Comparison of ENCODE assay signal across 18 mouse cellular contexts in genomic region chr5:20576266-20576665, GRCm38 (mm10).
"Had no signal": no experiment of that assay in that cellular context is flagged by ENCODE, and none has a peak within 500 bp of the region (broad histone marks: within the 10 kb centered on the region; RNA-seq: fewer than 3 reads in every experiment).

No protein-coding gene starts in this region.

- DNase-seq: liver, embryonic 13.5 days; liver, postnatal 0 days; lung, adult 2 months; lung, postnatal 14 days; lung, postnatal 36 days; right cerebral cortex, postnatal 14 days; thymus, adult 2 months; thymus, postnatal 25 days; thymus, postnatal 4 days had no signal

- H3K27me3 ChIP-seq: liver, embryonic 15.5 days; lung, embryonic 15.5 days; megakaryocyte, embryonic 14.5 days; midbrain, embryonic 13.5 days; neural tube, embryonic 12.5 days; stomach, embryonic 15.5 days had no signal

- H3K4me3 ChIP-seq: liver, embryonic 13.5 days; liver, embryonic 15.5 days; lung, embryonic 15.5 days; megakaryocyte, embryonic 14.5 days; midbrain, embryonic 13.5 days; neural tube, embryonic 12.5 days; stomach, embryonic 15.5 days had no signal

- H3K4me1 ChIP-seq: liver, embryonic 13.5 days; liver, embryonic 15.5 days; lung, embryonic 15.5 days; megakaryocyte, embryonic 14.5 days; neural tube, embryonic 12.5 days; stomach, embryonic 15.5 days had no signal

- H3K9ac ChIP-seq: liver, embryonic 13.5 days; liver, embryonic 15.5 days; liver, postnatal 0 days; lung, embryonic 15.5 days; midbrain, embryonic 13.5 days; neural tube, embryonic 12.5 days; stomach, embryonic 15.5 days had no signal

- H3K36me3 ChIP-seq: liver, embryonic 13.5 days; liver, embryonic 15.5 days; lung, embryonic 15.5 days; neural tube, embryonic 12.5 days; stomach, embryonic 15.5 days had no signal

- H3K4me2 ChIP-seq: liver, embryonic 13.5 days; liver, embryonic 15.5 days; lung, embryonic 15.5 days; midbrain, embryonic 13.5 days; neural tube, embryonic 12.5 days; stomach, embryonic 15.5 days had no signal

- ATAC-seq: liver, postnatal 0 days; lung, postnatal 0 days had no signal

- H3K9me3 ChIP-seq: liver, embryonic 13.5 days; liver, embryonic 15.5 days; lung, embryonic 15.5 days; midbrain, embryonic 13.5 days; neural tube, embryonic 12.5 days; stomach, embryonic 15.5 days had no signal

- H3K27ac ChIP-seq: liver, embryonic 13.5 days; liver, embryonic 15.5 days; lung, embryonic 15.5 days; macrophage; midbrain, embryonic 13.5 days; neural tube, embryonic 12.5 days; stomach, embryonic 15.5 days; stomach, postnatal 0 days had no signal
